Mouse (Mus musculus): ENCODE measurements at regions not wholly inside any gene's neighbourhood (a gene's known extent, or its start where the extent isn't known, plus 50 kb on each side); places are given as distances from the start of the nearest gene placed in this dataset.
"Not testable (repeated sequence)": the region's sequence is repeated elsewhere in the genome, so short reads cannot be mapped to it uniquely, and the experiment has no call there.

GRCm38 (mm10) chr2:17097546-17097945 lies 633.7 kb downstream of the Nebl start:
- DNase-seq (ENCODE audit: extremely low spot score in 1 of 2, low spot score in 2 of 2): peak in 1 of 2 experiments; percentile 13
- intact Hi-C loops (cut with DNase I): no loop called here

DNA sequence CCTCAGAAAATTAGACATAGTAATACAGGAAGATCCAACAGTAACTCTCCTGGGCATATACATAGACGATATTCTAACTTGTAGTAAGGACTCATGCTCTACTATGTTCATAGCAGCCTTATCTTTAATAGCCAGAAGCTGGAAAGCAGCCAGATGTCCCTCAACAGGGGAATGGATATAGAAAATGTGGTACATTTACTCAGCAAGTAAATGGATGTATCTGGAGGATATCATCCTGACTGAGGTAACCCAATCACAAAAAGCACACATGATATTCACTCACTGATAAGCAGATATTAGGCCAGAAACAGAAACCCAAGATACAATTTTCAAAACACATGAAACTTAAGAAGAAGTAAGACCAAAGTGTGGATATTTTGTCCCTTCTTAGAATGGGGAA lies 639.8 kb downstream of the Nebl start:
- intact Hi-C loops (cut with DNase I): no loop called here
- no peak for DNase-seq (ENCODE audit: extremely low spot score in 1 of 2, low spot score in 2 of 2)

- intact Hi-C loops (cut with DNase I): no loop called here
- DNase-seq (ENCODE audit: extremely low spot score in 1 of 2, low spot score in 2 of 2): no peak
These were observed 650.0 kb downstream of the Nebl start for GRCm38 (mm10) chr2:17081266-17081665.

DNA sequence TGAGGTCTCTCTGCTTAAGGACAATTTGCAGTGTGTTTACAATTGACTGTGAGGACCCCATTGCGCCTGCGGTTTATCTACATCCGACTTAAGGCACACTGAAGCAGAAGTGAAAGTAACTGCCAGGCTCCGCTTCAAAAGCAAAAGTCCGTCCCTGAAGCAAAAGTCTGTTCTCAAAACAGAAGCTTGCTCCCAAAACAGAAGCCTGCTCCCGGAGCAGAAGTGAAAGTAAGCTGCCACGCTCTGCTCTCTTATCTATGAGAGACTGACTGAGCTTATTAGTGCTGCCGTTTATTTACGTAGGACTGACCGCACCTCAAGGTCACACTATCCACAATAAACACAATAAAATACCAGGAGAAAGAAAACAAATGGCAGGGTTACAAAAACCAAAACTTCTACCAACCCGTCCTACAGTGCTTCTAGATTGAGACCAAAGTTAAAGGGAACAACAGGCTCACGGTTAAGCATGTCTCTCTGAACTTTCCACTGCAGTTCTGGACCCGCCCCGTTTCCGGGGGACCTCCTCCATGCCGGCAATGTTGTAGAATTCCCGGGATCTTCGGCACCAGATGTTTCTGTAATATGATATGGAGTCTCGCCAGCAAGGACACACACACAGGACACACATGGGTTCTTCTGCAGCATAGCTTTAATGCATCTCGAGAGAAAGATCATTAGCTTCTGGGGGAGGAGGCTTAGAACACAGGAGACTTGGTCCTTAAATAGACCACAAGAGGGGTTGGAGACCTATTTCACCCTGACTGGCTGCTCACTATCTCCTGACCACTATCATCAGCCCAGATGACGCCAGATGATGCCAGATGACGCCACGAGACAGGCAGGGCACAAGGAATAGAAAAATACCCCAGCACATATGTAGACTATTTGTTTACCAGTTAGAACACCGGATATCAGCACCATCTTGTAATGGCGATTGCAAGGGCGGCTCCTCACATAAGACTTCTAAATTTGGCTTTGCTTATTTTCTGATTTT lies 665.8 kb downstream of the Nebl start:
- DNase-seq (ENCODE audit: extremely low spot score in 1 of 2, low spot score in 2 of 2); intact Hi-C loops (cut with DNase I): not testable (repeated sequence)
